Mouse (Mus musculus): ENCODE data around the gene Gm5592.
"Not testable (repeated sequence)": the region's sequence is repeated elsewhere in the genome, so short reads cannot be mapped to it uniquely, and the experiment has no call there.

The Gm5592 gene

DNA sequence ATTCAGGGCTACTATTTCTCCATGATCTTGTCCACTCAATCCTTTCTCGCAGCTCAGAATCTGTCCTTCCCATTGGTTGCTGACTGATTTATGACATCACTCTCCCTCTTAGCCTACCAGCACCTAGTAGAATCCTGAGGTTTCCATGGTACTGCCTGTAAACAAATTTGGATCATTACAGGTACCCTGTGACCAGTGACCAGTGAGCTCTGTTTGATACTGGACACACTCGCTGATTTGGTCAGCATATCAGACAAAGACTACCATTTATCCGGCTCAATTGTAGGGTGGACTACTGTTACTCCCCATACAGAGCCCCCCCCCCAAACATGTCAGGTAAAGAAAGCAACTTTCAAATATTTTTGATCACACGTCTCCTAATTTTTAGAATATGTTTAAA, at the start of gene Gm5592:
Gene Gm5592, plus strand, starts transcription at position 301 of the 400 bp plus-strand sequence.
- not testable (repeated sequence) for DNase-seq (ENCODE audit: low spot score in 2 of 2)

- DNase-seq (ENCODE audit: low spot score in 2 of 2), result peak; percentile 24 to 62
These were observed 2.2 kb downstream of the Gm5592 start for GRCm38 (mm10) chr7:41155806-41156205.

- DNase-seq (ENCODE audit: low spot score in 2 of 2), result peak in 1 of 2 experiments; percentile 61
These were observed 4.2 kb downstream of the Gm5592 start for GRCm38 (mm10) chr7:41157879-41158278.

DNA sequence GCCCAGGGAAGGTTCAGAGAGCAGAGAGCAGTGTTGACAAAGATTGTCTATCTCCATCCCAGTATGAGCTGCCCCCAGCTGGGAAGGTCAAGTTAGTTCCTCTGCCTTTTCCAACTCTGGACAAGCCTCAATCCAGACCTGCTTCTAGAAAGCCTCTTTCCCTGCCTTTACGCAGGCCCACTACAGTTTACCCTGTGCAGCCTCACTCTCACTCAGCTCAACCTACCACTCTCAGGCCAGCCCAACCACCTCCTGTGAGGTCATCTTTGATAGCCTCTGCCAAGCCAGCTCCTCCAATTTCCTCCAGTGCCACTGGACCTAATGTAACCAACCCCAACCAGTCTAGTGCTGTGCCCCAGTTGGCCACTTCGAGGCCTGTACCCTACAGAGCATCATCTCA, 4.9 kb downstream of the Gm5592 start:
- DNase-seq (ENCODE audit: low spot score in 2 of 2), result peak in 1 of 2 experiments; percentile 62

- no peak for DNase-seq (ENCODE audit: low spot score in 2 of 2)
These were observed 40.0 kb downstream of the Gm5592 start for GRCm38 (mm10) chr7:41193671-41194070.
